Mouse (Mus musculus) limb, embryonic 15.5 days (tissue): Measurements from ENCODE around the gene Ipo8. TPM values are rescaled to one million over a fixed set of nuclear protein-coding genes. Genes with fewer than 3 reads are reported as not detected.

Experiments
- ATAC-seq: fragments of 200-750 bp; cut with Nextera tagmentation; 2 replicates; pipeline ENCODE4 v1.8.0; 2017; ENCODE audit warnings: low read depth, moderate TSS enrichment; ENCODE audit not compliant: insufficient number of reproducible peaks, low FRiP score, low TSS enrichment
- H3K27ac ChIP-seq: fragments of 300-500 bp; sonication (generic); 2 replicates; pipeline ENCODE4 v1.5.1; 2015; ENCODE audit warnings: moderate library complexity, mild to moderate bottlenecking, inconsistent platforms
- H3K27me3 ChIP-seq: fragments of 300-500 bp; sonication (generic); 2 replicates; pipeline ENCODE4 v1.6.1; 2015; ENCODE audit warnings: inconsistent platforms
- H3K36me3 ChIP-seq: fragments of 300-500 bp; sonication (generic); 2 replicates; pipeline ENCODE4 v1.6.1; 2015; ENCODE audit warnings: inconsistent platforms
- H3K4me1 ChIP-seq: fragments of 300-500 bp; sonication (generic); 2 replicates; pipeline ENCODE4 v1.6.1; 2015; ENCODE audit warnings: inconsistent platforms
- H3K4me2 ChIP-seq: fragments of 300-500 bp; sonication (generic); 2 replicates; pipeline ENCODE4 v1.6.1; 2015; ENCODE audit warnings: mild to moderate bottlenecking, inconsistent platforms
- H3K4me3 ChIP-seq: fragments of 300-500 bp; sonication (generic); 2 replicates; pipeline ENCODE4 v1.5.1; 2015; ENCODE audit warnings: mild to moderate bottlenecking, inconsistent platforms
- H3K9ac ChIP-seq: fragments of 300-500 bp; sonication (generic); 2 replicates; pipeline ENCODE4 v1.6.1; 2015; ENCODE audit warnings: inconsistent platforms
- H3K9me3 ChIP-seq: fragments of 300-500 bp; sonication (generic); 2 replicates; pipeline ENCODE4 v1.6.1; 2016; ENCODE audit warnings: inconsistent platforms
- WGBS: fragments of 180-500 bp; shearing (Covaris S2); methylation state at CpG from one replicate; pipeline ENCODE4 v1.1.7; 2015; 5-methylcytosine and 5-hydroxymethylcytosine counted together
- polyA plus RNA-seq: library from polyadenylated mRNA; unstranded; fragments of >200 nt; fragmentation: Nextera tagmentation; extraction: Ambion mirVana; gene quantifications from 2 replicates; pipeline ENCODE4 v1.2.1, GENCODE M21; 2015

Ipo8 gene
- polyA plus RNA-seq, 1 experiment from 2014 or later, result 20.3 TPM

DNA sequence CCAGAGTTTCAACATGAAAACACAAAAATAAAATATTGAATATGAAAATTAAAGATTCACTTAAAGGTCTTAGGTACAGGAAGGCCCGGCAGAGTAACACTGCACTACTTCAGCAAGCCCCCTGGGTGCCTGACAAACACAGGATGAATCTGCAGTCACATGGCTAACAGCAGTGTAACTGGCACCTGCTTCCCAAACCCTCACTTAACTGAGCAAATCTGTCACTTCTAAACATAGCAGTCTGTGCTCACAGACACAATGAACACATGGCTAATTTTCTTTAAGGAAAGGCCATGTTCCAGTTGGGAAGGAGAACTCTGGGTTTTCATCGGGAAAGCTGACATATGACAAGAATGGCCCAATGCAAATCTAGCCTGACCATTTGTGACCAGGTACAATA, 36.1 kb downstream of the Ipo8 start:
- H3K9ac ChIP-seq, result no peak overlapping the region
- H3K36me3 ChIP-seq, result peaks cover 47% of the 10 kb centered on the region
- H3K4me3 ChIP-seq, result no peak overlapping the region
- no peak overlapping the region for H3K4me2 ChIP-seq
- no peaks in the 10 kb centered on the region for H3K27me3 ChIP-seq
- no peaks in the 10 kb centered on the region for H3K4me1 ChIP-seq
- no peaks in the 10 kb centered on the region for H3K9me3 ChIP-seq
- H3K27ac ChIP-seq, result no peak overlapping the region
- WGBS, result 85% methylated on average over 2 of the region's 2 CpGs
- ATAC-seq, result no peak

DNA sequence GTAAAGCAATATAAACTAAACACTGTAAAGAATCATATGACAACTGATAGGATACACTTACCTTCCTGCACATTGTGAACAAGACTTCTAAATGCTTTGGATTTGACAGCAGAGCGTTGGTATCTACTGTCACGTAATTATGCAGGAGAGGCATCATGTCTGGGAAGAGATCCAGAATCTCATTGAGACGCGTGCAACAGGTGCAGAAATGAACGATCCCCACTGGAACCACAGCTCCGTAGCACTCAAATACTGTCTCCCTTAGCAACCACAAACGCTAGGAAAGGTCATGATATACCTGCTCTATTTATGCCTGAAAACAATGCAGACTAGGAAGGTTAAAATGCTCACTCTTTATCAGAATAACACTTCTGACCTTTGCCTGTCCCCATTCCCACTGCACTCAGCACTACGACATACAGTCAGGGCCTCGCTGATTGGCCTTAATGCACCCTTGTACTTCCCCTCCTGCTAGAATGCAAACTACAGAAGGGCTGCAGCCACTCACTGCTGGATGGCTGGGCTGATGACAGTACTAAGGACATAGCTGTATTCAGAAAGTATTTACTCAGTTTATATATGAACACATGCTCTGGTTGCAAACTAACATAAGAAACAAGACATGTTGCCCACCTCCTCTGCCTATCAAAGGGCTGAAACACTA, 42.1 kb downstream of the Ipo8 start:
- Histone ChIP-seq H3K4me2 (no peak overlapping the region), H3K36me3 (peaks cover 54% of the 10 kb centered on the region), H3K27ac (no peak overlapping the region), H3K4me3 (no peak overlapping the region), H3K9ac (no peak overlapping the region), H3K4me1 (no peaks in the 10 kb centered on the region), H3K9me3 (no peaks in the 10 kb centered on the region), H3K27me3 (no peaks in the 10 kb centered on the region)
- ATAC-seq, result no peak
- WGBS, result 88% methylated on average over 9 of the region's 9 CpGs

DNA sequence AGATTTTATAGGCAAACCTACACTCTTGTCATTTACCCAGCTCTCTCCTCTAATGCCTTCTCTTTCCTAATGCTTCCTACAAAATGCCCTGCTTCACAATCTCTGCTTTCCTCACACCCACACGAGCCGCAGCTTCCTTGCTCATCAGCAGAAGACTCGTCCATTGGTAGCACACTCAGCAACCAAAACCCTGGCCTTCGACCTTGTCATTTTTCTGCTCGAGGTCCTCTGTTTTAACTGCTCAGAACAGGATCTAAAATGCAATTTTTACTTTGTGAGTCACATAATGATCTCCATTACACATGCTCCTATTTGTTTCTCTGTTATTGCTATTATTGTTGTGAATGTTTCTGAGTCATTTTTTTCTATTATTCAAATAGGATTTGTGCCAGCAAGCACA, 45.1 kb downstream of the Ipo8 start:
- peaks cover 58% of the 10 kb centered on the region for H3K36me3 ChIP-seq
- H3K4me2 ChIP-seq, result no peak overlapping the region
- no peaks in the 10 kb centered on the region for H3K9me3 ChIP-seq
- H3K9ac ChIP-seq, result no peak overlapping the region
- no peak overlapping the region for H3K27ac ChIP-seq
- 87% methylated on average over 5 of the region's 5 CpGs for WGBS
- ATAC-seq, result no peak
- H3K4me1 ChIP-seq, result no peaks in the 10 kb centered on the region
- H3K4me3 ChIP-seq, result no peak overlapping the region
- no peaks in the 10 kb centered on the region for H3K27me3 ChIP-seq

DNA sequence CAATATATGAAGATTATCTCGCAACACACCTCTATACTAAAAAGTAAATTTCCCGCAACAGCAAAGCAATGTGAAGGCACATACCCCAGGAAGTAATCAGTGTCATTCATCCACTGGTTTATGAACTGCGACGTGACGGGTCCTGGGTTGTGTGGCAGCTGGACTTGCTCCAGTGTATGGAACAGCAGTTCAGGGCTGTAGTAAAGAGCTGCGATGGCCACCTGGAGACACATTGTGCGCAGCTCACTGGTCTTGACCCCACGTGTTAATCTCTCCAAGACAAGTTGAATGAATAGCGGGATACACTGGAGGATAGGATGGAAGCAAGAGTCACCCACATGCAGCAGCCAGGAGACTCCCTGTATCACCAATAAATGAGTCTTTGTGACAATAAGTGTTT, 46.8 kb downstream of the Ipo8 start:
- no peak for ATAC-seq
- H3K27ac ChIP-seq, result no peak overlapping the region
- no peaks in the 10 kb centered on the region for H3K9me3 ChIP-seq
- WGBS, result 95% methylated on average over 9 of the region's 9 CpGs
- peaks cover 64% of the 10 kb centered on the region for H3K36me3 ChIP-seq
- no peaks in the 10 kb centered on the region for H3K4me1 ChIP-seq
- H3K4me3 ChIP-seq, result no peak overlapping the region
- H3K27me3 ChIP-seq, result no peaks in the 10 kb centered on the region
- H3K9ac ChIP-seq, result no peak overlapping the region
- no peak overlapping the region for H3K4me2 ChIP-seq

DNA sequence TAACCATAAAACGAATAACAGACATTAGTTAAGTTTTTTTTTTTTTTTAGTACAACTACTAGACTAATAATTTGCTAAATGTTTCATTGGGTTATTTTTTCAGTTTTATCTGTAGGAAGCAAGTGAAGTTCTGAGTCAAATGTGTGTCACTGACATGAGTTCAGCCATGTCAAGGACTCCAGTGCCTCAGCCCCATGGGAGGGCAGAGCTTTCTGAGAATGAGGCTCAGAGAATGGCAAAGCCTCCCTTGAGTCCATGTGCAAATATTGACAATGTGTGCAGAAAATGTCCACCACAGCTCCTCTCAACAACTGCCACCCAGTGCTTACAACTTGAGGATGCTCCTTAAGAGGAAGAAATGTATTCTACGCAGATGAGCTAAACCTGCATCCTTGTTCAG, 55.0 kb downstream of the Ipo8 start:
- no peak overlapping the region for H3K4me2 ChIP-seq
- 88% methylated on average over 2 of the region's 2 CpGs for WGBS

DNA sequence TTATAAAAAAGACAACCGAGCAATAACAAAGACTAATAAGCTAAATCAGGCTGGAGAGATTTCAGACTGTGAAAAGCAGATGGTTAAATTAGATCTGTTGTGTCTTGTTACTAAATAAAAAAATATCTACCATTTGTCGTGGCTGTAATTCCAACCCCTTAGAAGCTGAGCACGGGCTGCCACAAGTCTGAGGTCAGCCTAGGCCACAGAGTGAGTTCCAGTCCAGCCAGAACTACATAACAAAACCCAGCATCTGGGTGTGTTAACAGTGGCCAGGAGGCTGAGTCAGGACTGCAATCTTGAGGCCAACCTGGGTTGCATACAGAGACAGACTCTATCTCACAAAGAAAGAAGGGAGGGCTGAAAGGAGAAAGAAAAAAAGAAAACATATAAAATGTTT, 59.8 kb downstream of the Ipo8 start:
- no peak overlapping the region for H3K4me2 ChIP-seq
- H3K9me3 ChIP-seq, result no peaks in the 10 kb centered on the region
- H3K27ac ChIP-seq, result no peak overlapping the region
- H3K4me1 ChIP-seq, result no peaks in the 10 kb centered on the region
- H3K4me3 ChIP-seq, result no peak overlapping the region
- H3K27me3 ChIP-seq, result no peaks in the 10 kb centered on the region
- no peak overlapping the region for H3K9ac ChIP-seq
- no peak for ATAC-seq
- WGBS, result 77% methylated on average over 3 of the region's 3 CpGs
- peaks cover 40% of the 10 kb centered on the region for H3K36me3 ChIP-seq

More for the DNA sequence above, 55.0 kb downstream of the Ipo8 start:
- H3K9me3 ChIP-seq, result no peaks in the 10 kb centered on the region
- H3K4me3 ChIP-seq, result no peak overlapping the region
- no peaks in the 10 kb centered on the region for H3K4me1 ChIP-seq
- no peak overlapping the region for H3K9ac ChIP-seq
- peaks cover 67% of the 10 kb centered on the region for H3K36me3 ChIP-seq
- H3K27ac ChIP-seq, result no peak overlapping the region
- ATAC-seq, result no peak
- H3K27me3 ChIP-seq, result no peaks in the 10 kb centered on the region

DNA sequence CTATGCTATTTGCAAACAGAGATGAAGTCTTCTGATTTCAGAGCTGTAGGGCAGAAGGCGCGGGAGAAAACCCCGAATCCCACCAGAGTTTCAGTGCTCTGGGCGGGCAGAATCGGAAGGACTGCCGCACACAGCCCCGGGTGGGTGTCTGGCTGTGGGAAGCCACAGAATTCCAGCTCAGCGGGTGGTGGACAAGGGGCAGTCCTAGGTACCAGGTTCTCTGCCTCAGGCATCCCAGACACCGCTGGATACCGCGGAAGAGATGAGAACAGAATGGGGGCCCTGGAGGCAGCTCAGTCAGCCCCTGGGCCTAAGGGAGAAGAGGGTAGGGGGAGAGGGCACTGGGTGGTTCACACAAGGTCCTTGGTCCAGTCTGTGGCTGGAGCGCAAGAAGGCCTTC, 62.8 kb downstream of the Ipo8 start:
- H3K27me3 ChIP-seq, result no peaks in the 10 kb centered on the region
- H3K27ac ChIP-seq, result no peak overlapping the region
- no peaks in the 10 kb centered on the region for H3K9me3 ChIP-seq
- H3K36me3 ChIP-seq, result peaks cover 16% of the 10 kb centered on the region
- no peak overlapping the region for H3K4me3 ChIP-seq
- H3K9ac ChIP-seq, result no peak overlapping the region
- no peaks in the 10 kb centered on the region for H3K4me1 ChIP-seq
- H3K4me2 ChIP-seq, result no peak overlapping the region
- ATAC-seq, result no peak
- WGBS, result 79% methylated on average over 12 of the region's 12 CpGs

DNA sequence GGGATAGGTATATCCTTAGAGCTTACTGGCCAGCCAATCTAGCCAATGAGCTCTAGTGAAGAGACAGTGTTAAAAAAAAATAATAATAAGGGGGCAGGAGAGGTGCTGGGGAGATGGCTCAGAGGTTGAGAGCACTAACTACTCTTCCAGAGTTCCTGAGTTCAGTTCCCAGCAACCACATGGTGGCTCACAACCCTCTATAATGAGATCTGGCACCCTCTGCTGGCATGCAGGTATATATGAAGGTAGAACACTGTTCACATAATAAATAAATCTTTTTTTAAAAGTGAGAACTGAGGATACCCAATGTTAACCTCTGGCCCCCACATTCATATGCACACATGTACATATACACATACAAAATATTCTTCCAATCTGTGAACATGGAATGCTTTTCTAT, 64.0 kb downstream of the Ipo8 start:
- Histone ChIP-seq H3K4me2 (no peak overlapping the region), H3K9ac (no peak overlapping the region), H3K27ac (no peak overlapping the region), H3K4me1 (no peaks in the 10 kb centered on the region), H3K9me3 (no peaks in the 10 kb centered on the region), H3K36me3 (peaks cover 6% of the 10 kb centered on the region; the same call in 1 of the 2 replicates), H3K27me3 (no peaks in the 10 kb centered on the region), H3K4me3 (no peak overlapping the region)
- ATAC-seq, result no peak

DNA sequence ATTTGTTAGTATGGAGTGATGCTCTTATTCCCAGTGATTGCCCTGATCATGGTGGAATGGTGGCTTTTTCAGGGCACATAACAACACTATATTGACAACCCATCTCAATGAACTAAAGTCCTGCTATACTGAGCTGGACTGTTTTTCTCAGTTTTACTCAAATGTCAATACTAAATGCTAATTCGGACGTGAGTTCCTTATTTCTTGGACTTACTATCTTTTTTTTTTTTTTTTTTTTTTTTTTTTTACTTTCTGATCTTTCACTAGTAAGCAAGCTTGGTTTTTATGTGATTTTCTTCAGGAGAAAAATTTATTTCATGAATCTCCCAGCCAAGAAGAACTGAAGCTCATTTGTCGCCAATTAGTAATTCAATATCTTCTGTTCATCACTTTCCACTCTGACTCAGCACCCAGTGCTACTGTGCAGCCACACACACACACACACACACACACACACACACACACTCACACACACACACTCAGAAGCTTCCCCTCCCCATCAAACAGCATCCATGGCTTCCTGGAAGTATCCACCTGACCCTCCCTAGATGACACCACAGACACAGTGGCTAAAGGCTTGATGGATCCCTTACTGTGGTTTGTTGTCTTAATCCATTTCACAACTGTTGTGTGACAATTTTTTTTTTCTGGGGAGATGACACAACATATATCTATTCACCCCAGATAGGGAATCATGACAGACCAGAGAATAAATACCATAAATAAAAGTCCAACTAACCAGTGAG, 69.1 kb downstream of the Ipo8 start:
- 87% methylated on average over 3 of the region's 3 CpGs for WGBS
- no peaks in the 10 kb centered on the region for H3K9me3 ChIP-seq
- no peak for ATAC-seq
- no peak overlapping the region for H3K9ac ChIP-seq
- no peaks in the 10 kb centered on the region for H3K4me1 ChIP-seq
- no peak overlapping the region for H3K4me3 ChIP-seq
- H3K27me3 ChIP-seq, result no peaks in the 10 kb centered on the region
- H3K4me2 ChIP-seq, result no peak overlapping the region
- no peak overlapping the region for H3K27ac ChIP-seq
- no peaks in the 10 kb centered on the region for H3K36me3 ChIP-seq

DNA sequence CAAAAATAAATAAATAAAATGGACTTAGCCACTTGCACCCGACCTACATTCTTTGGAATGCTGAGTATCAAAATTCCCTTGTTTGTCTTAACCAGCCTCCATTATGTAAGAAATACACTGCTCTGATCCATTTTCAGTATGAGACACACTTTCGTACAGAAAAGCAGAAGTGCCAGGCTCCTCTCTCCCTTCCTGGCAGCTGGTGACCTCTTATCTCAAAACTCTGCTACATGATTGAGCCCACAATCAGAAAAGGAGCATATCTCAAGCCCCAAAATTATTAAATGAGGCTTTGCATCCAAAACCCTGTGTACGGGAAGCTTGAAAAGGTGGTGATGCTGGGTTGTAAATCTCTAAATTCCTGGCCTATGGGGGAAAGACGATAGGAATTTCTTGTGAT, 69.8 kb downstream of the Ipo8 start:
- H3K4me2 ChIP-seq, result no peak overlapping the region
- H3K9ac ChIP-seq, result no peak overlapping the region
- H3K4me1 ChIP-seq, result no peaks in the 10 kb centered on the region
- no peak overlapping the region for H3K4me3 ChIP-seq
- H3K27me3 ChIP-seq, result no peaks in the 10 kb centered on the region
- H3K9me3 ChIP-seq, result no peaks in the 10 kb centered on the region
- no peaks in the 10 kb centered on the region for H3K36me3 ChIP-seq
- no peak for ATAC-seq
- WGBS, result 78% methylated on average over 4 of the region's 4 CpGs
- no peak overlapping the region for H3K27ac ChIP-seq

DNA sequence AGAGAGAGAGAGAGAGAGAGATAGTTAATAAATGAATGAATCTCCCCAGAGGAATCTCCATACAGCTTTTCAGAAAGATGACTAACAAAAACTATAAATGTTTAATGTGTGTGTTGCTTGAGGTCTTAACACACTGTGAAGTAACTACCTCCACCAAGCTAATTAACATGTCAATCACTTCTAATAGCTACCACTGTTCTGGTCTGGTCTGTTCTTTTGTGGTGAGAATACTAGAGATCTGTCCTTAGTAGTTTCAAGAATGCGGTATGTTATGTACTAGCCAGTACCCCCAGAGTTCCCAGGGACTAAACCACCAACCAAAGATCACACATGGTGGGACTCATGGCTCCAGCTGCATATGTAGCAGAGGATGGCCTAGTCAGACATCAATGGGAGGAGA, 74.7 kb downstream of the Ipo8 start:
- Histone ChIP-seq H3K27ac (no peak overlapping the region), H3K9ac (no peak overlapping the region), H3K4me2 (no peak overlapping the region), H3K27me3 (no peaks in the 10 kb centered on the region), H3K4me3 (no peak overlapping the region), H3K36me3 (no peaks in the 10 kb centered on the region), H3K4me1 (no peaks in the 10 kb centered on the region), H3K9me3 (no peaks in the 10 kb centered on the region)
- no peak for ATAC-seq
- 90% methylated on average over 1 of the region's 1 CpGs for WGBS

DNA sequence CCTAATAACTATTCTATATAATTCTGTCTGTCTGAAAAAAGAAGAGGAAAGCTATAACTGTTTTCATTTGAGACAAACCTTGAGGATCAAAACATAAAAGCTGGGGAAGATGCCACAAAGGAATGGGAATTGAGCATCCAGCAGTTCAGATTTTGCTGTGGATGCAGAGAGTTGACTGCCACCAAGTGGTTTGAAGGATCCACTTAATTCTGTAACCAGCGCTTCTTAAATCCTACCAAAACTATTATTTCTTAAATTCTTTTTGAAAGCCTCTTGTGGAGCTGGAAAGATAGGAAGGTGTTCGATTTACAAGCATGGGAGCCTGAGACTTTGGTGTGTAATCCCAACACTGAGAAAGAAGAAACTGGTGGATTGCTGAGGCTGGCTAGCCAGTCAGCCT, 79.9 kb downstream of the Ipo8 start:
- no peaks in the 10 kb centered on the region for H3K36me3 ChIP-seq
- H3K9me3 ChIP-seq, result no peaks in the 10 kb centered on the region
- H3K9ac ChIP-seq, result no peak overlapping the region
- ATAC-seq, result no peak
- 73% methylated on average over 2 of the region's 2 CpGs for WGBS
- H3K4me3 ChIP-seq, result no peak overlapping the region
- H3K27ac ChIP-seq, result no peak overlapping the region
- no peaks in the 10 kb centered on the region for H3K27me3 ChIP-seq
- no peaks in the 10 kb centered on the region for H3K4me1 ChIP-seq
- no peak overlapping the region for H3K4me2 ChIP-seq
